Mouse (Mus musculus) intestine, embryonic 16.5 days (tissue): Measurements from ENCODE around the gene Gm17482. TPM values are rescaled to one million over a fixed set of nuclear protein-coding genes. Genes with fewer than 3 reads are reported as not detected.

Experiments used
- ATAC-seq: fragments of 200-750 bp; cut with Nextera tagmentation; 2 replicates; pipeline ENCODE4 v1.8.0; 2017; ENCODE audit warnings: moderate TSS enrichment, moderate library complexity
- H3K27ac ChIP-seq: fragments of 300-500 bp; sonication (generic); 2 replicates; pipeline ENCODE4 v1.5.1; 2014; ENCODE audit warnings: mild to moderate bottlenecking, low read length
- H3K27me3 ChIP-seq: fragments of 300-500 bp; sonication (generic); replicated peaks from 2 replicates; pipeline ENCODE4 v1.6.1; 2014; ENCODE audit warnings: low read length, control low read depth, mixed read lengths; ENCODE audit not compliant: control insufficient read depth, insufficient read depth
- H3K36me3 ChIP-seq: fragments of 300-500 bp; sonication (generic); 2 replicates; pipeline ENCODE4 v1.6.1; 2014; ENCODE audit warnings: low read length, control low read depth; ENCODE audit not compliant: control insufficient read depth, insufficient read depth
- H3K4me1 ChIP-seq: fragments of 300-500 bp; sonication (generic); 2 replicates; pipeline ENCODE4 v1.6.1; 2014; ENCODE audit warnings: low read length, control low read depth, mixed read lengths; ENCODE audit not compliant: control insufficient read depth, insufficient read depth
- H3K4me2 ChIP-seq: fragments of 300-500 bp; sonication (generic); 2 replicates; pipeline ENCODE4 v1.6.1; 2014; ENCODE audit warnings: low read depth, low read length, control low read depth
- H3K4me3 ChIP-seq: fragments of 300-500 bp; sonication (generic); 2 replicates; pipeline ENCODE4 v1.5.1; 2014; ENCODE audit warnings: mild to moderate bottlenecking, low read length
- H3K9ac ChIP-seq: fragments of 300-500 bp; sonication (generic); 2 replicates; pipeline ENCODE4 v1.6.1; 2014; ENCODE audit warnings: low read depth, low read length
- H3K9me3 ChIP-seq: fragments of 300-500 bp; sonication (generic); 2 replicates; pipeline ENCODE4 v1.6.1; 2016; ENCODE audit warnings: low read length, control low read depth; ENCODE audit not compliant: control insufficient read depth
- WGBS: fragments of 180-500 bp; shearing (Covaris S2); extraction: QIAGEN DNeasy Blood & Tissue Kit; methylation state at CpG from one replicate; pipeline ENCODE4 v1.1.7; 2014; 5-methylcytosine and 5-hydroxymethylcytosine counted together
- polyA plus RNA-seq: library from polyadenylated mRNA; unstranded; fragments of >200 nt; fragmentation: Nextera tagmentation; extraction: Ambion mirVana; gene quantifications from 2 replicates; pipeline ENCODE4 v1.2.1, GENCODE M21; 2015

Gm17482 gene
- polyA plus RNA-seq = not detected in 2 replicates

DNA sequence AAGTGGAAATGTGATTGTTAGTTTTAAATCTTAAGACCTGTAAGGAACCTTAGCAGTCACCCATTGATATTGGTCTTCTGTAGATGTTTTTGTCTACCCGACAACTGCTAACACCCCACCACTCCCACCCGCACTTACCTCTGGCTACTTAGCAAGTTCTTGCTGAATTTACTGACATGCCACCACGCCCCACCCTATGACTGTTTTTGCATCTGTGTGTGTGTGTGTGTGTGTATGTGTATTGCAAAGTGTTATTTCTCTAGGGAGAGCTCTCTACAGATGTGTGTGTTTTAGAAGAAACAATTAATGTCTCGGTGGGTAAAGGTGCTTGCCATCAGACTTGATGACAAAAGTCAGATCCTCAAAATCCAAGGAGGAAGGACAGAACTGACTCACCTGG lies at the start of gene Gm17482:
Gene Gm17482 (plus strand): TSS at position 301 of the 400 bp plus-strand sequence.
- H3K27ac ChIP-seq = no peak within 1 kb of the TSS
- H3K9me3 ChIP-seq = no peaks in the 10 kb centered on the region
- H3K4me1 ChIP-seq = no peaks in the 10 kb centered on the region
- ATAC-seq = no peak
- H3K4me3 ChIP-seq = no peak within 1 kb of the TSS
- no peaks in the 10 kb centered on the region for H3K36me3 ChIP-seq
- 69% methylated on average over 4 of the region's 4 CpGs for WGBS
- no peak within 1 kb of the TSS for H3K9ac ChIP-seq
- H3K27me3 ChIP-seq = no peaks in the 10 kb centered on the region
- H3K4me2 ChIP-seq = no peak within 1 kb of the TSS

GRCm38 (mm10) chr6:115178826-115179225 lies 48.3 kb upstream of the Gm17482 start:
- no peaks in the 10 kb centered on the region for H3K9me3 ChIP-seq
- H3K4me2 ChIP-seq = no peak overlapping the region
- no peaks in the 10 kb centered on the region for H3K36me3 ChIP-seq
- no peaks in the 10 kb centered on the region for H3K27me3 ChIP-seq
- no peak overlapping the region for H3K27ac ChIP-seq
- ATAC-seq = no peak
- H3K4me1 ChIP-seq = no peaks in the 10 kb centered on the region
- WGBS = 23% methylated on average over 3 of the region's 3 CpGs
- H3K4me3 ChIP-seq = no peak overlapping the region
- H3K9ac ChIP-seq = no peak overlapping the region

DNA sequence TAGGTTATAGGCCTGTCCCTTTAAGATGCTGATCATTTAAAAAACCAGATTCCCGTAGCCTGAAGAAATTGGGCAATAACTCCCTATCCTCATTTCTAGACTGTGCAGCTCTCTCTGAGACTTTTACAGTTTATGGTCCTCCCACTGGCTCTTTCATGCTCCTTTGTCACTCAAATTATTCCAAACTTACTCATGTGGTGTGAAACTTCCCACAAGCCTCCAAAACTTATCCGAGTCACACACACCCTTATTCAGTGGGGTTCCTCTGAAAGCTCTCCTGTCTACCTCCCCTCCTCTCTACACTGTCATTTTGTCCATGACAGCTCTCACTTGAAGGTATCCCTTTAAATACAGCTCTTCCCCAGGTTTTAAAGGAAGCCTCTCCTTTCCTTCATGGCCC lies 46.0 kb upstream of the Gm17482 start:
- Histone ChIP-seq H3K36me3 (no peaks in the 10 kb centered on the region), H3K4me3 (no peak overlapping the region), H3K27me3 (no peaks in the 10 kb centered on the region), H3K9ac (no peak overlapping the region), H3K9me3 (no peaks in the 10 kb centered on the region), H3K27ac (no peak overlapping the region), H3K4me1 (no peaks in the 10 kb centered on the region), H3K4me2 (no peak overlapping the region)
- 77% methylated on average over 2 of the region's 2 CpGs for WGBS
- no peak for ATAC-seq

GRCm38 (mm10) chr6:115191111-115191510 lies 36.0 kb upstream of the Gm17482 start:
- Histone ChIP-seq H3K4me3 (no peak overlapping the region), H3K27ac (no peak overlapping the region), H3K9me3 (no peaks in the 10 kb centered on the region), H3K4me1 (no peaks in the 10 kb centered on the region), H3K9ac (no peak overlapping the region), H3K36me3 (no peaks in the 10 kb centered on the region), H3K27me3 (no peaks in the 10 kb centered on the region), H3K4me2 (no peak overlapping the region)
- ATAC-seq = no peak
- WGBS = 45% methylated on average over 7 of the region's 7 CpGs

GRCm38 (mm10) chr6:115200753-115201152 lies 26.4 kb upstream of the Gm17482 start:
- no peaks in the 10 kb centered on the region for H3K4me1 ChIP-seq
- H3K27ac ChIP-seq = no peak overlapping the region
- H3K4me3 ChIP-seq = no peak overlapping the region
- ATAC-seq = no peak
- no peaks in the 10 kb centered on the region for H3K9me3 ChIP-seq
- no peaks in the 10 kb centered on the region for H3K36me3 ChIP-seq
- no peak overlapping the region for H3K9ac ChIP-seq
- H3K4me2 ChIP-seq = no peak overlapping the region
- WGBS = 59% methylated on average over 3 of the region's 3 CpGs
- H3K27me3 ChIP-seq = no peaks in the 10 kb centered on the region

- no peaks in the 10 kb centered on the region for H3K27me3 ChIP-seq
- H3K36me3 ChIP-seq = no peaks in the 10 kb centered on the region
- no peak overlapping the region for H3K27ac ChIP-seq
- 71% methylated on average over 3 of the region's 3 CpGs for WGBS
- H3K4me3 ChIP-seq = no peak overlapping the region
- no peak overlapping the region for H3K4me2 ChIP-seq
- H3K9me3 ChIP-seq = 0 out of 2 replicates have a peak, but pooled peaks cover 4% of the 10 kb centered on the region
- H3K9ac ChIP-seq = no peak overlapping the region
- ATAC-seq = no peak
- H3K4me1 ChIP-seq = no peaks in the 10 kb centered on the region
Observed at GRCm38 (mm10) chr6:115203029-115203428, 24.1 kb upstream of the Gm17482 start.

DNA sequence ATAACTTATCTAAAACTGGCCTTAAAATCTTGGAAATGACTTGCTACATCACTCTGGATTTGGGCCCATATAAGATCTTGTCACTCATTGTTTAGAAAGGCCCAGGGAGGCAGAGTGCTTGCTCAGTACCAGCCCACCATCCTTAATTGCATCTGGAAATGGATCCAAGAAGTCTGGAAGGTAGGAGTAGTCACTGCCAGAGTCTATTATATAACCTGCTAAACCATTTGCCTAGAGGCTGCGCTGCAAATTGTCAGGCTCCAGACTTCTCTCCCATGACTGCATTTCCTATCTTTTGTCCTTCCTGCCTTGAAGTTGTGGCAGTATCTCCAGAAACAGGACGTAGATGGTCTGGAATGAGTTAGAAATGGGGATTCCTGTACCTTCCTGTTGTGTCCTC lies 17.0 kb upstream of the Gm17482 start:
- H3K27me3 ChIP-seq = no peaks in the 10 kb centered on the region
- WGBS = 71% methylated on average over 2 of the region's 2 CpGs

DNA sequence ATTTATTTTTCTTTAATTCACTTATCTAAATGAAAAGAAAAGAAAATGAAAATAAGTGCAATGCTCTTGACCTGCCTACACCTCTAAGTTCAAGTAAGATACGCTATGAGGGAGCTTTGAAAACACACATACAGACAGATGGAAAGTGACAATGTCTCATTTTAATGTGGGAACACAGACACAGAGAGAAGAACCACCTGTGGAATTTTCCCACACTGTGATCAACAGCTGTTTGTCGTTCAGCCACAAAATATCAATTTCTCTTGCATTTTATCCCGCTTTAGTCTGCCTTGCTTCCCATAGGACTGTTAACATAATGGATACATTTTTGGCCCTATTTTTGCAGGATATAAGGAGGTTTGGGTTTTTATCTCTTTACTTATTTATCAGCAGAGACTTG lies 16.3 kb upstream of the Gm17482 start:
- Histone ChIP-seq H3K9me3 (0 out of 2 replicates have a peak, but pooled peaks cover 4% of the 10 kb centered on the region), H3K4me3 (no peak overlapping the region), H3K4me1 (0 out of 2 replicates have a peak, but pooled peaks cover 3% of the 10 kb centered on the region), H3K27ac (no peak overlapping the region), H3K36me3 (no peaks in the 10 kb centered on the region), H3K9ac (no peak overlapping the region), H3K4me2 (no peak overlapping the region), H3K27me3 (no peaks in the 10 kb centered on the region)
- 60% methylated on average over 3 of the region's 3 CpGs for WGBS
- no peak for ATAC-seq

More for the DNA sequence above, 17.0 kb upstream of the Gm17482 start:
- Histone ChIP-seq H3K4me3 (no peak overlapping the region), H3K4me1 (0 out of 2 replicates have a peak, but pooled peaks cover 3% of the 10 kb centered on the region), H3K27ac (no peak overlapping the region), H3K9me3 (0 out of 2 replicates have a peak, but pooled peaks cover 4% of the 10 kb centered on the region), H3K36me3 (no peaks in the 10 kb centered on the region), H3K9ac (no peak overlapping the region), H3K4me2 (no peak overlapping the region)
- no peak for ATAC-seq

- H3K27ac ChIP-seq = peak overlapping the region; percentile 33
- H3K9ac ChIP-seq = no peak overlapping the region
- no peak for ATAC-seq
- 0 out of 2 replicates have a peak, but pooled peaks cover 3% of the 10 kb centered on the region for H3K4me1 ChIP-seq
- no peak overlapping the region for H3K4me3 ChIP-seq
- 0 out of 2 replicates have a peak, but pooled peaks cover 1% of the 10 kb centered on the region for H3K9me3 ChIP-seq
- WGBS = 48% methylated on average over 5 of the region's 5 CpGs
- no peaks in the 10 kb centered on the region for H3K27me3 ChIP-seq
- H3K36me3 ChIP-seq = no peaks in the 10 kb centered on the region
- no peak overlapping the region for H3K4me2 ChIP-seq
Observed at GRCm38 (mm10) chr6:115212132-115212903, 14.8 kb upstream of the Gm17482 start.
